16 mouse cellular contexts compared by ENCODE assay signal in genomic region chr1:146015075-146015474, GRCm38 (mm10).
"Had no signal": no experiment of that assay in that cellular context is flagged by ENCODE, and none has a peak within 500 bp of the region (broad histone marks: within the 10 kb centered on the region; RNA-seq: fewer than 3 reads in every experiment).

No protein-coding gene starts in this region.

- H3K9ac ChIP-seq: neural tube, embryonic 13.5 days; neural tube, embryonic 15.5 days; stomach, embryonic 15.5 days had no signal

- H3K4me1 ChIP-seq: neural tube, embryonic 13.5 days; neural tube, embryonic 15.5 days; stomach, embryonic 15.5 days had no signal

- H3K36me3 ChIP-seq: neural tube, embryonic 13.5 days; neural tube, embryonic 15.5 days; stomach, embryonic 15.5 days had no signal

- H3K4me3 ChIP-seq: neural tube, embryonic 13.5 days; neural tube, embryonic 15.5 days; stomach, embryonic 15.5 days had no signal

- H3K27ac ChIP-seq: neural tube, embryonic 13.5 days; neural tube, embryonic 15.5 days; stomach, embryonic 15.5 days; stomach, postnatal 0 days had no signal

- H3K27me3 ChIP-seq: neural tube, embryonic 13.5 days; neural tube, embryonic 15.5 days; stomach, embryonic 15.5 days had no signal

- H3K9me3 ChIP-seq: neural tube, embryonic 13.5 days; neural tube, embryonic 15.5 days; stomach, embryonic 15.5 days had no signal

- DNase-seq: retina, postnatal 1 day; right cerebral cortex, adult 18-20 months; right cerebral cortex, postnatal 14 days; right cerebral cortex, postnatal 25 days; right cerebral cortex, postnatal 4 days; spleen, adult 18-20 months; thymus, adult 18-20 months; thymus, adult 2 months; thymus, postnatal 14 days; thymus, postnatal 25 days; thymus, postnatal 36 days; thymus, postnatal 4 days had no signal

- H3K4me2 ChIP-seq: neural tube, embryonic 13.5 days; neural tube, embryonic 15.5 days; stomach, embryonic 15.5 days had no signal
